Mouse (Mus musculus): ENCODE measurements around the gene Plekhd1. TPM values are rescaled to one million over a fixed set of nuclear protein-coding genes. Genes with fewer than 3 reads are reported as not detected.
A peak's percentile ranks its signal among the peaks of the same experiment; 100 is the strongest.

The Plekhd1 gene
- polyA plus RNA-seq, 1 experiment from 2014 or later, result 3.6 TPM

- no peak overlapping the region for H3K4me3 ChIP-seq (ENCODE audit: low read length)
- ATAC-seq (ENCODE audit: low read depth), result 0 out of 2 replicates have a peak, but pooled peaks have one; percentile 6
These were observed 1.3 kb downstream of the Plekhd1 start for GRCm38 (mm10) chr12:80693700-80694099.

GRCm38 (mm10) chr12:80695004-80695403, 2.6 kb downstream of the Plekhd1 start:
- H3K9ac ChIP-seq (ENCODE audit: low read length), result no peak overlapping the region
- peaks cover 18% of the 10 kb centered on the region for H3K4me1 ChIP-seq (replicated peaks; ENCODE audit: control insufficient read depth, insufficient read depth, low read length)
- no peak overlapping the region for H3K4me3 ChIP-seq (ENCODE audit: low read length)
- H3K27ac ChIP-seq (ENCODE audit: low read length), result no peak overlapping the region
- 72% methylated on average over 3 of the region's 3 CpGs for WGBS
- H3K4me2 ChIP-seq (ENCODE audit: low read depth, low read length), result no peak overlapping the region
- H3K27me3 ChIP-seq (ENCODE audit: control insufficient read depth, insufficient read depth, low read depth, low read length), result peaks cover 22% of the 10 kb centered on the region
- H3K9me3 ChIP-seq (ENCODE audit: control insufficient read depth, low read length), result no peaks in the 10 kb centered on the region
- H3K36me3 ChIP-seq (ENCODE audit: control insufficient read depth, insufficient read depth, low read length), result no peaks in the 10 kb centered on the region
- no peak for ATAC-seq (ENCODE audit: low read depth)

More at GRCm38 (mm10) chr12:80693700-80694099, 1.3 kb downstream of the Plekhd1 start:
- H3K4me2 ChIP-seq (ENCODE audit: low read depth, low read length), result peak overlapping the region; percentile 70
- peaks cover 23% of the 10 kb centered on the region for H3K4me1 ChIP-seq (replicated peaks; ENCODE audit: control insufficient read depth, insufficient read depth, low read length)
- 38% methylated on average over 2 of the region's 2 CpGs for WGBS
- H3K36me3 ChIP-seq (ENCODE audit: control insufficient read depth, insufficient read depth, low read length), result no peaks in the 10 kb centered on the region
- H3K27ac ChIP-seq (ENCODE audit: low read length), result no peak overlapping the region
- no peak overlapping the region for H3K9ac ChIP-seq (ENCODE audit: low read length)
- peaks cover 22% of the 10 kb centered on the region for H3K27me3 ChIP-seq (ENCODE audit: control insufficient read depth, insufficient read depth, low read depth, low read length)
- H3K9me3 ChIP-seq (ENCODE audit: control insufficient read depth, low read length), result no peaks in the 10 kb centered on the region

- Histone ChIP-seq H3K9me3 (ENCODE audit: control insufficient read depth, low read length) (no peaks in the 10 kb centered on the region), H3K4me1 (replicated peaks; ENCODE audit: control insufficient read depth, insufficient read depth, low read length) (peaks cover 2% of the 10 kb centered on the region; the same call in 1 of the 2 replicates), H3K36me3 (ENCODE audit: control insufficient read depth, insufficient read depth, low read length) (no peaks in the 10 kb centered on the region), H3K9ac (ENCODE audit: low read length) (no peak overlapping the region), H3K27ac (ENCODE audit: low read length) (no peak overlapping the region), H3K27me3 (ENCODE audit: control insufficient read depth, insufficient read depth, low read depth, low read length) (peaks cover 2% of the 10 kb centered on the region; the same call in 1 of the 2 replicates), H3K4me3 (ENCODE audit: low read length) (no peak overlapping the region), H3K4me2 (ENCODE audit: low read depth, low read length) (no peak overlapping the region)
- no peak for ATAC-seq (ENCODE audit: low read depth)
- WGBS, result 73% methylated on average over 5 of the region's 5 CpGs
These were observed 6.2 kb downstream of the Plekhd1 start for GRCm38 (mm10) chr12:80698526-80699143.

GRCm38 (mm10) chr12:80699144-80699531, 6.7 kb downstream of the Plekhd1 start:
- Histone ChIP-seq H3K4me3 (ENCODE audit: low read length) (no peak overlapping the region), H3K27me3 (ENCODE audit: control insufficient read depth, insufficient read depth, low read depth, low read length) (peaks cover 2% of the 10 kb centered on the region; the same call in 1 of the 2 replicates), H3K36me3 (ENCODE audit: control insufficient read depth, insufficient read depth, low read length) (no peaks in the 10 kb centered on the region), H3K4me2 (ENCODE audit: low read depth, low read length) (no peak overlapping the region), H3K9me3 (ENCODE audit: control insufficient read depth, low read length) (no peaks in the 10 kb centered on the region), H3K27ac (ENCODE audit: low read length) (no peak overlapping the region), H3K9ac (ENCODE audit: low read length) (no peak overlapping the region), H3K4me1 (replicated peaks; ENCODE audit: control insufficient read depth, insufficient read depth, low read length) (peaks cover under 1% of the 10 kb centered on the region; the same call in 1 of the 2 replicates)
- 55% methylated on average over 2 of the region's 2 CpGs for WGBS
- no peak for ATAC-seq (ENCODE audit: low read depth)

- peak; percentile 84 for ATAC-seq (ENCODE audit: low read depth)
These were observed 8.9 kb downstream of the Plekhd1 start for GRCm38 (mm10) chr12:80701332-80701731.

GRCm38 (mm10) chr12:80706208-80706914, 14.0 kb downstream of the Plekhd1 start:
- ATAC-seq (ENCODE audit: low read depth), result peak; percentile 47; the same call in 1 of the 2 replicates
- Histone ChIP-seq H3K9ac (ENCODE audit: low read length) (no peak overlapping the region), H3K27me3 (ENCODE audit: control insufficient read depth, insufficient read depth, low read depth, low read length) (no peaks in the 10 kb centered on the region), H3K4me1 (replicated peaks; ENCODE audit: control insufficient read depth, insufficient read depth, low read length) (peaks cover 15% of the 10 kb centered on the region), H3K4me3 (ENCODE audit: low read length) (no peak overlapping the region), H3K36me3 (ENCODE audit: control insufficient read depth, insufficient read depth, low read length) (no peaks in the 10 kb centered on the region), H3K9me3 (ENCODE audit: control insufficient read depth, low read length) (no peaks in the 10 kb centered on the region), H3K4me2 (ENCODE audit: low read depth, low read length) (no peak overlapping the region; the same call in 1 of the 2 replicates), H3K27ac (ENCODE audit: low read length) (no peak overlapping the region)
- WGBS, result 40% methylated on average over 11 of the region's 11 CpGs

More at GRCm38 (mm10) chr12:80701332-80701731, 8.9 kb downstream of the Plekhd1 start:
- H3K9me3 ChIP-seq (ENCODE audit: control insufficient read depth, low read length), result no peaks in the 10 kb centered on the region
- H3K27me3 ChIP-seq (ENCODE audit: control insufficient read depth, insufficient read depth, low read depth, low read length), result no peaks in the 10 kb centered on the region
- H3K4me1 ChIP-seq (replicated peaks; ENCODE audit: control insufficient read depth, insufficient read depth, low read length), result peaks cover 5% of the 10 kb centered on the region; the same call in 1 of the 2 replicates
- no peak overlapping the region for H3K4me2 ChIP-seq (ENCODE audit: low read depth, low read length)
- H3K36me3 ChIP-seq (ENCODE audit: control insufficient read depth, insufficient read depth, low read length), result no peaks in the 10 kb centered on the region
- 48% methylated on average over 7 of the region's 7 CpGs for WGBS
- H3K27ac ChIP-seq (ENCODE audit: low read length), result no peak overlapping the region
- H3K4me3 ChIP-seq (ENCODE audit: low read length), result no peak overlapping the region
- H3K9ac ChIP-seq (ENCODE audit: low read length), result no peak overlapping the region

- 19% methylated on average over 6 of the region's 6 CpGs for WGBS
- H3K27me3 ChIP-seq (ENCODE audit: control insufficient read depth, insufficient read depth, low read depth, low read length), result no peaks in the 10 kb centered on the region
- H3K9ac ChIP-seq (ENCODE audit: low read length), result 0 out of 2 replicates have a peak overlapping the region, but pooled peaks have one; percentile 6
- H3K4me2 ChIP-seq (ENCODE audit: low read depth, low read length), result no peak overlapping the region; the same call in 1 of the 2 replicates
- peak; percentile 51; the same call in 1 of the 2 replicates for ATAC-seq (ENCODE audit: low read depth)
- 0 out of 2 replicates have a peak overlapping the region, but pooled peaks have one; percentile 20 for H3K27ac ChIP-seq (ENCODE audit: low read length)
- H3K4me3 ChIP-seq (ENCODE audit: low read length), result no peak overlapping the region
- no peaks in the 10 kb centered on the region for H3K9me3 ChIP-seq (ENCODE audit: control insufficient read depth, low read length)
- H3K36me3 ChIP-seq (ENCODE audit: control insufficient read depth, insufficient read depth, low read length), result no peaks in the 10 kb centered on the region
- H3K4me1 ChIP-seq (replicated peaks; ENCODE audit: control insufficient read depth, insufficient read depth, low read length), result peaks cover 15% of the 10 kb centered on the region
These were observed 14.7 kb downstream of the Plekhd1 start for GRCm38 (mm10) chr12:80706915-80707604.

GRCm38 (mm10) chr12:80715915-80716314, 23.5 kb downstream of the Plekhd1 start:
- no peak for ATAC-seq (ENCODE audit: low read depth)
- Histone ChIP-seq H3K4me2 (ENCODE audit: low read depth, low read length) (no peak overlapping the region), H3K27me3 (ENCODE audit: control insufficient read depth, insufficient read depth, low read depth, low read length) (no peaks in the 10 kb centered on the region), H3K36me3 (ENCODE audit: control insufficient read depth, insufficient read depth, low read length) (no peaks in the 10 kb centered on the region), H3K4me1 (replicated peaks; ENCODE audit: control insufficient read depth, insufficient read depth, low read length) (no peaks in the 10 kb centered on the region), H3K27ac (ENCODE audit: low read length) (no peak overlapping the region), H3K9me3 (ENCODE audit: control insufficient read depth, low read length) (no peaks in the 10 kb centered on the region), H3K4me3 (ENCODE audit: low read length) (no peak overlapping the region), H3K9ac (ENCODE audit: low read length) (no peak overlapping the region)
- 68% methylated on average over 6 of the region's 6 CpGs for WGBS

- 60% methylated on average over 2 of the region's 2 CpGs for WGBS
- Histone ChIP-seq H3K27ac (ENCODE audit: low read length) (no peak overlapping the region), H3K27me3 (ENCODE audit: control insufficient read depth, insufficient read depth, low read depth, low read length) (no peaks in the 10 kb centered on the region), H3K4me3 (ENCODE audit: low read length) (no peak overlapping the region), H3K36me3 (ENCODE audit: control insufficient read depth, insufficient read depth, low read length) (no peaks in the 10 kb centered on the region), H3K9me3 (ENCODE audit: control insufficient read depth, low read length) (no peaks in the 10 kb centered on the region), H3K4me1 (replicated peaks; ENCODE audit: control insufficient read depth, insufficient read depth, low read length) (no peaks in the 10 kb centered on the region), H3K9ac (ENCODE audit: low read length) (no peak overlapping the region), H3K4me2 (ENCODE audit: low read depth, low read length) (no peak overlapping the region)
- ATAC-seq (ENCODE audit: low read depth), result no peak
These were observed 26.8 kb downstream of the Plekhd1 start for GRCm38 (mm10) chr12:80719141-80719540.

All from lung, embryonic 16.5 days (tissue).